Mouse (Mus musculus) liver, postnatal 0 days (tissue): ENCODE measurements at regions not wholly inside any gene's neighbourhood (a gene's known extent, or its start where the extent isn't known, plus 50 kb on each side); places are given as distances from the start of the nearest gene placed in this dataset.

Source experiments
- CTCF ChIP-seq: sonication (generic); IDR thresholded peaks from 2 replicates; pipeline ENCODE4 v1.5.1; 2016; ENCODE audit warnings: antibody characterized with exemption, low read depth
- EP300 ChIP-seq: IDR thresholded peaks from 2 replicates; pipeline ENCODE4 v1.6.1; 2016; ENCODE audit warnings: antibody characterized with exemption, low read depth, mild to moderate bottlenecking

- TF ChIP-seq CTCF (no peak), EP300 (no peak)
Observed at GRCm38 (mm10) chr4:53322484-53322883, 117.7 kb upstream of the Slc44a1 start.
